Mouse (Mus musculus): Measurements from ENCODE around the gene Rgs3.
"Not testable (repeated sequence)": the region's sequence is repeated elsewhere in the genome, so short reads cannot be mapped to it uniquely, and the experiment has no call there.

Gene Rgs3

GRCm38 (mm10) chr4:62544801-62545200 lies 14.8 kb upstream of the Rgs3 start:
- in situ Hi-C loops (cut with MboI), result no loop called here

GRCm38 (mm10) chr4:62551966-62552365 lies 7.7 kb upstream of the Rgs3 start:
- in situ Hi-C loops (cut with MboI), result loop anchor here (10.0 kb wide), 1 partner anchor 203 kb away; no protein-coding TSS in a partner anchor

GRCm38 (mm10) chr4:62557436-62557835 lies 2.2 kb upstream of the Rgs3 start:
- in situ Hi-C loops (cut with MboI), result loop anchor here (5.0 to 10.0 kb wide), 2 partner anchors 140 to 197 kb away; no protein-coding TSS in a partner anchor

GRCm38 (mm10) chr4:62560963-62561629 lies 1.4 kb downstream of the Rgs3 start:
- in situ Hi-C loops (cut with MboI), result no loop called here

- in situ Hi-C loops (cut with MboI), result no loop called here
Observed at GRCm38 (mm10) chr4:62561630-62562001, 2.0 kb downstream of the Rgs3 start.

GRCm38 (mm10) chr4:62562006-62562405 lies 2.4 kb downstream of the Rgs3 start:
- in situ Hi-C loops (cut with MboI), result no loop called here

GRCm38 (mm10) chr4:62566530-62566929 lies 6.9 kb downstream of the Rgs3 start:
- in situ Hi-C loops (cut with MboI), result no loop called here

- in situ Hi-C loops (cut with MboI), result no loop called here
Observed at GRCm38 (mm10) chr4:62567696-62568095, 8.0 kb downstream of the Rgs3 start.

- in situ Hi-C loops (cut with MboI), result no loop called here
Observed at GRCm38 (mm10) chr4:62568359-62568758, 8.7 kb downstream of the Rgs3 start.

- in situ Hi-C loops (cut with MboI), result no loop called here
Observed at GRCm38 (mm10) chr4:62569603-62570002, 10.0 kb downstream of the Rgs3 start.

GRCm38 (mm10) chr4:62570029-62570428 lies 10.4 kb downstream of the Rgs3 start:
- in situ Hi-C loops (cut with MboI), result no loop called here

- in situ Hi-C loops (cut with MboI), result no loop called here
Observed at GRCm38 (mm10) chr4:62582365-62583264, 23.0 kb downstream of the Rgs3 start.

GRCm38 (mm10) chr4:62583265-62584092 lies 23.8 kb downstream of the Rgs3 start:
- in situ Hi-C loops (cut with MboI), result no loop called here

GRCm38 (mm10) chr4:62587067-62587466 lies 27.4 kb downstream of the Rgs3 start:
- in situ Hi-C loops (cut with MboI), result no loop called here

- in situ Hi-C loops (cut with MboI), result no loop called here
Observed at GRCm38 (mm10) chr4:62590878-62591277, 31.2 kb downstream of the Rgs3 start.

GRCm38 (mm10) chr4:62591326-62591725 lies 31.7 kb downstream of the Rgs3 start:
- in situ Hi-C loops (cut with MboI), result no loop called here

GRCm38 (mm10) chr4:62593546-62594240 lies 34.0 kb downstream of the Rgs3 start:
- in situ Hi-C loops (cut with MboI), result not testable (repeated sequence)

GRCm38 (mm10) chr4:62594442-62594841 lies 34.8 kb downstream of the Rgs3 start:
- in situ Hi-C loops (cut with MboI), result no loop called here

GRCm38 (mm10) chr4:62596051-62596450 lies 36.4 kb downstream of the Rgs3 start:
- in situ Hi-C loops (cut with MboI), result no loop called here

GRCm38 (mm10) chr4:62600549-62600948 lies 40.9 kb downstream of the Rgs3 start:
- in situ Hi-C loops (cut with MboI), result no loop called here

GRCm38 (mm10) chr4:62603607-62604006 lies 44.0 kb downstream of the Rgs3 start:
- in situ Hi-C loops (cut with MboI), result no loop called here
